Mouse (Mus musculus) heart, postnatal 25 days (tissue): ENCODE data around the gene Cyp4f37. TPM values are rescaled to one million over a fixed set of nuclear protein-coding genes. Genes with fewer than 3 reads are reported as not detected.

Source experiments
- DNase-seq: peaks from one replicate; pipeline ENCODE4 v3.0.0; 2022; ENCODE audit warnings: low spot score
- intact Hi-C: fragments of 180-260 bp; cut with DNase I; formaldehyde crosslinking; loops from one replicate; pipeline ENCODE4 v1.15.1; 2025
- total RNA-seq, 2 experiments: library from RNA; stranded (reverse); gene quantifications; 2 replicates each; pipeline ENCODE4 v1.2.3; 2021

Gene Cyp4f37
- total RNA-seq, 2 experiments from 2014 or later = not detected

DNA sequence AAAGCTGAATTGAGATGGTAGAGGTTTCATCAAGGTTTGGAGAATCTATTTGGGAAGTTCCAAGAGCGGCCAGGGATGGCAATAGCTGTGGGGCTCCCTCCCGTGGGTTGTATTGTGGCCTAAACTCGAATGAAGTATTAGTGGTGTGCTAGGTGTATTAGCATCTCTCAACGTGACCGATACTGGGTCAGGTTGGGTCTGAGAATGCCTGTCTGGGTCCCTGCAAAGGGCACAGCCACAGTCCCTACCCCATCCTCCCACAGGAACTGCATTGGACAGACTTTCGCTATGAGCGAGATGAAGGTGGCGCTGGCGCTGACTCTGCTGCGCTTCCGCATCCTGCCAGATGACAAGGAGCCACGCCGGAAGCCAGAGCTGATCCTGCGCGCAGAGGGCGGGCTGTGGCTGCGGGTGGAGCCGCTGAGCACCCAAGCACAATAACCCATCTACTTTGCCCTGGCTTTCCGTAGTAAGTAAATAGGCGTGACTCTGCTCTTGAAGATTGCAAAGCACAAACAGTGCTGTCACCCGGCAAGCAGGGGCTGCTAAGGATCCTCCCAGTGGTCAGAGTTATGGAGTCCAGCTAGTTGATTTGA lies 55.0 kb downstream of the Cyp4f37 start:
- intact Hi-C loops = no loop called here
- DNase-seq = no peak

- intact Hi-C loops = loop anchor here (1.0 kb wide), 3 partner anchors 45 to 152 kb away; no protein-coding TSS in a partner anchor
- DNase-seq = no peak
Observed at GRCm38 (mm10) chr17:32680404-32680803, 59.3 kb downstream of the Cyp4f37 start.

- intact Hi-C loops = no loop called here
- no peak for DNase-seq
Observed at GRCm38 (mm10) chr17:32685048-32685750, 64.1 kb downstream of the Cyp4f37 start, which contains the start of gene Cyp4f15. TSS of gene Cyp4f15 (plus strand) at chr17:32685627.

Other genes starting within 250 kb of the Cyp4f37 start
- 10 to 100 TPM; 18.1 to 20.2 TPM for gene Wiz, start 231.9 kb upstream of the Cyp4f37 start, total RNA-seq
- 1 to 10 TPM in 1 of 2 experiments, under 1 TPM in 1; 0.91 to 1.3 TPM for gene Rasal3, start 217.7 kb upstream of the Cyp4f37 start, total RNA-seq
- under 1 TPM; 0.16 to 0.20 TPM for gene Pglyrp2, start 197.1 kb upstream of the Cyp4f37 start, total RNA-seq
- under 1 TPM in 1 of 2 experiments, not detected in 1; 0.18 TPM for gene Cyp4f39, start 168.6 kb upstream of the Cyp4f37 start, total RNA-seq
- gene Cyp4f17, start 115.3 kb upstream of the Cyp4f37 start, total RNA-seq = 1 to 10 TPM; 5.4 to 7.4 TPM
- gene Cyp4f16, start 84.8 kb upstream of the Cyp4f37 start, total RNA-seq = 1 to 10 TPM; 6.3 to 6.4 TPM
- not detected for gene Cyp4f40, start 37.6 kb downstream of the Cyp4f37 start, total RNA-seq
- not detected for gene Cyp4f15, start 64.3 kb downstream of the Cyp4f37 start, total RNA-seq
- gene Zfp871, start 167.0 kb downstream of the Cyp4f37 start, total RNA-seq = 10 to 100 TPM; 25.7 to 31.9 TPM
- under 1 TPM in 1 of 2 experiments, not detected in 1; 0.26 TPM for gene Zfp811, start 188.6 kb downstream of the Cyp4f37 start, total RNA-seq
- 10 to 100 TPM; 10.4 to 14.2 TPM for gene Zfp799, start 209.0 kb downstream of the Cyp4f37 start, total RNA-seq